Mouse (Mus musculus) MEL (cell line): ENCODE data around the gene Cox6b2.

Experiments used
- EP300 ChIP-seq, 2 experiments: IDR thresholded peaks; 2 replicates each; pipeline ENCODE4 v1.6.1; 2011; ENCODE audit warnings: improper control_type of control experiment in 2 of 2, low read length in 2 of 2, low read depth in 1 of 2, mild to moderate bottlenecking in 1 of 2
- GABPA ChIP-seq: IDR thresholded peaks from 2 replicates; pipeline ENCODE4 v1.6.1; 2012; ENCODE audit warnings: low read depth, mild to moderate bottlenecking, inconsistent platforms, low read length, improper control_type of control experiment, moderate library complexity

GRCm38 (mm10) chr7:4776861-4777830, 24.3 kb upstream of the Cox6b2 start:
- TF ChIP-seq EP300 (IDR thresholded peaks at IDR 0.05; ENCODE audit: low read depth in 1 of 2, low read length in 2 of 2): no peak
- no peak for TF ChIP-seq GABPA
